Mouse (Mus musculus) ovary, postnatal 14 days (tissue): Measurements from ENCODE around the gene 1190005I06Rik.

Experiments
- DNase-seq: peaks from one replicate; pipeline ENCODE4 v3.0.0; 2022; ENCODE audit warnings: low spot score

Gene 1190005I06Rik

DNA sequence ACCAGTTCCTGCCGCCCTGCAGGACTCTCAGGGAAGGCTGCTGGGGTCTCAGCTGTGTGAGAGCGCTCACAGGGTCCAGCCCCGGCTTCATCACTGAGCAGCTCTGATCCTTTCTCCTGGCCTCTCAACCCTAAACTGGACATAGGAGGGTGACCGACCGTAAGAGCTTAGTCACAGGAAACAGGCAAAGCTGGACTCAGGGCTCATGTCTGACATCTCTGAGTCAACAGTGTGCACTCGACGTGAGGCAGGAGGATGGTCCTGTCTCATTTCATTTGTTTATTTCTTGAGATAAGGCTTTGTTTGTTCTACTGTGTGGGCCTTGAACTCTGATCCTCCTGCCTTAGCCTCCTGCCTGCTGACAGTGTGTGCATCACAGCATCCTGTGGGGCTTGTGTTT is 27.0 kb downstream of the 1190005I06Rik start:
- DNase-seq, result no peak

DNA sequence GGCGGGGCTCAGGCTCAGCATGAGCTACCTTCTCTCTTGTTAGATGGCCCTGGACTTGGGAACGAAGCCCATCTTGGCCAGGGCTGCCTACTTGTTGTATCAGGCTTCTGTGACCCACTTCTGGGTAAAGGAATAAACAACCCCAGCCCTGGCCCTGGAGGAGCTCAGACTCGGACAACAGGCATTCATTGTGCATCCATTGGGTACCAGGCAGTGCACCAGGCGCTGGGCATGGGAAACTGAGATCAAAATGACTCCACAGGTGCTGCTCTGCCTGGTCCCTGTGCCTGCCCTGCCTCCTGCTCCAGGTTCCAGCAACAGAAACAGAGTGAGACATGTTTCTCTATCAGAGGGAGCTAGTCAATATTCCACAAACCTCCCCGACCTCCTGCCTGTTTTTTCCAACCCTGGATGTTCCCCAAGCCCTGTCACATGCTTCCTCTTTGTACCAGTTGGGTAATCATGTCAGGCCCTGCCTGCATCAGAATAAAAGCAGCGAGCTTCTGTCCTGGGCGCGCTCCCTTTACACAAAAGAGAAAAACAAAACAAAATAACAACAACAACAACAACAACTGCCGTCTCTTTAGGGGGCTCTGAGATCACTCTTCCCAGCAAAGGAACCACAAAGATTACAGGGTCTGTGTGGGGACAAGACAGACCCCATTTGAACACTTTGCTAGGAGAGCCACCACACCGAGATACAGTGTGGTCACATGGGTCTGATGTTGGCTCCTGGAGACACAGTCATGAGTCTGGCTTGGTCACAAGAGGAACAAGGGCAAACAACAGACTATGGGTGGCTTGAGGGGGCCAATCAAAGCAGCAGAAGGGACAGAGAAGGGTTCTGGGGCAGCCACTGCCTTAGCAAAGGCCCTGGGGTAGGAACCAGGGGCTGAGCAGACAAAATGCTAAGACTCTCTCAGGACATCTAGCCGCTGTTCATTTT is 27.9 kb downstream of the 1190005I06Rik start:
- no peak for DNase-seq

DNA sequence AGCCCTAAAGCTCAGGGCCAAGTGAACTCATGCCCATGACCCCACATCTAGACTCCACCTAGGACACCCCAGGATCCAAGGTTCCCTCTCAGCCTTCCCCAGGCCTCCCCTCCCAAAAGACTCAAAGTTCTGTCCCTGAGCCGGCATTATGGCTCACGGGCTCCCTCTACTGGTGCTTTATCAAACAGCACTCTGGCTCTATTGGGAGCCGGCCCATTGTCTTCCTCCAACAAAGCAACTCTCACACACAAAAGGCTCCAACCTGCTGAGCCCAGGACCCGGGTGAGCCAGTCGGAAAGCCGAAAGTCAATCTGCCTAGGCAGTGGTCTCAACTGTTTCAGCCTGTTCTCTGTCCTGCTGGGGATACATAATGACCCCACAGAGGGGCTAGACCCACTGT is 29.3 kb downstream of the 1190005I06Rik start:
- peak; percentile 77 for DNase-seq

DNA sequence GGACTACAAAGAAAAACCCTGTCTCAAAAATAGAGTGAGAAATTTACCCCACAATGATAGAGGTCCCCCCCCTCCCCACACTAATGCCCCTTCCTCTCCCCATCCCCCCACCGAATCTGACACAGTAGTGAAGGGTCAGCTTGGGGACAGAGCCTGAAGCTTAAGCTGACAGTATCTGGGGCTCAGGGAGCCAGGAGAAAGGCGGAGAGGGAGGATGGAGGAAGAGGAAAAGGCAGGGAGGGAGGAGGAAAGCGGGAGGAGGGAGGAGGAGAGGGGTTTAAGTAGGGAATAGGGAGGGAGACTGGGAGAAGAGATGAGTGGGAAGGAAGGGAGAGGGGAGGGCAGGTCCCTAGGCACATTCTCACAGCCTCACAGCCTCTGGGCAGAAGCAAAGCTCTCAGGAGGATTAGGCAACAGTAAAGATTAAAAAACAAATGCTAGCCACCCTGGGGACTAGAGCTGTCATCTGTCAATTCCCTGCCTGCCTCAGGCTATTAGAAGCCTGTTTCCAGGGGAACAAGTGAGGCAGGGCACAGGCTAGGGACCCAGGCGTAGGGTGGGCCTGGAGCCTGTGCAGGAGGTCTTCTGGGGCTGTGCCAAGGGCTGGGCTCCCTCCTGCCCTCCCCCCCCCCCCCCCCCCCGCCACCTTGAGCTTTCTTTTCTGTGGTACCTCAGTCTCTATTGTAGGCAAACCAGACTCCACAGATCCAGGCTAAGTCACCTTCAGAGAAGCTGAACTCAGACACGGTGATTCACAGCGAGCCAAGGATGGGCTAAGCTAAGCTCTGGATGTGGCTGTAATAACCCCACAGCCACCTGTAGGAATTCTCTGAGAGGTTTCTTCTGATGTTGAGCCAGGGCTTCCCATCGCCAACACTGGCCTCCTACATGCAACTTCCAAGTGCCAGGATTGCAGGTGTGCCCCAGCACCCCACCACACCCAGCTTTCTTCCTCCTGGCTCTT is 30.5 kb downstream of the 1190005I06Rik start:
- DNase-seq, result no peak

DNA sequence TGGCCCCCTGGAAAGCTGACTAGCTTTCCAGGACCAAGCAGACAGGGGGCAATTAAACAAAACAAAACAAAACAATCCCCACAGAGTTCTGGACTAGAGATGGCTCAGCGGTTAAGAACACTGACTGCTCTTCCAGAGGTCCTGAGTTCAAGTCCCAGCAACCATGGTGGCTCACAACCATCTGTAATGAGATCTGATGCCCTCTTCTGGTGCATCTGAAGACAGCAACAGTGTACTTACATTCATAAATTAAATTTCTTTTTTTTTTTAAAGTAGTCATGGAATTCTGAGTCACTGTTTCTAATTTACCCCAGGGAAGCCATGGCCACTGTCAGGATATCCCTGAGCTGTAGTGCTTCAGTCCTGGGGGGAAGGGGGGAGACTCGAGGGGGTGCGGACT is 32.9 kb downstream of the 1190005I06Rik start:
- no peak for DNase-seq

DNA sequence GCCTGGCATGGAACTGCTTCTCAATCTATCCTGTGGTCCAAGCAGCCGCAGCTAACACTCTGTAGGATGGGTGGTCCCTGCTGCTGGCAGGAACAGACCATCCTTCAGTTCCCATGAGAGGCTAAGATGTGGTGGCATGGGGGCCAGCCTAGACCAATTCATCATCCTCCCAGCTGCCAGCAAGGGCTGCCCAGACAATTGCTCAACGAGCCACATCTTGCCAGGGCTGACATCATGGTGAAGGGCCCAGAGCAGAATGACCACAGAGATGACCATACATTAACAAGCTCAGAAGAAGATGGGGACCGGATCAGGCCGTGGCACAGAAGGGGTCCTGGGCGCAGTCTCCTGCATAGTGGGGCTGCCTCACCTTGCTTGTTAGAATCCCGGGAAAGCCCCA is 36.6 kb downstream of the 1190005I06Rik start:
- no peak for DNase-seq

DNA sequence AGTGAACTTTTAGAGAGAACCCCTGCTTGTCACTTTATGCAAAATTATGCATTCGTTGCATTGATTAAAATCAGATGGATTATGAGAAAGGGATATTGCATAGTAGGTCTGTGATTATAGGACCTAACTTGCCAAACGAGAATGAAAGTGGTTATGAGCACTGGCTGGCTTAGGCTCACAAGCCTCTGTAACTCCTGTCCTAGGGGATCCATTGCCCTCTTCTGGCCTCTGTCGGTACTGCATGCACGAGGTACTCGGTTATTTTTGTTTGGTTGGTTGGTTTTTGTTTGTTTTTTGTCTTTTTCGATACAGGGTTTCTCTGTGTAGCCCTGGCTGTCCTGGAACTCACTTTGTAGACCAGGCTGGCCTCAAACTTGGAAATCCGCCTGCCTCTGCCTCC is 39.5 kb downstream of the 1190005I06Rik start:
- DNase-seq, result peak; percentile 74

DNA sequence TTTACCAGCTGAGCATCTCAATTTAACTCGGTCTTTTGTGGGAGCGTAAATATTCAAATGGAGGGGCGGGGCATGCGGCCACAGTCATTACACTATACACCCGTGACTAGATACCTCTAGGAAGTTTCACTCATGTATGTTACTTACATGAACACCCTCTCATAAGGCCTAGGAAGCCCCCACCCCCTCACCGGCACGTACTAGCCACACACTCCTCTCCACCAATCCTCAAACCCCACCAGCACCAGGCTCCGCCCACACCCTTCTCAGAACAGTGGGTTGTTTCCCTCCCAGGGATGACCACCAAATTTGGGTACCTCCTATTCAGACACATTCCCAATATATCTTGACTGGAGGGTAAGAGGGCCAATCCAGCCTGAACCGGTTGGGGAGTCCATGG is 40.0 kb downstream of the 1190005I06Rik start:
- DNase-seq, result no peak

DNA sequence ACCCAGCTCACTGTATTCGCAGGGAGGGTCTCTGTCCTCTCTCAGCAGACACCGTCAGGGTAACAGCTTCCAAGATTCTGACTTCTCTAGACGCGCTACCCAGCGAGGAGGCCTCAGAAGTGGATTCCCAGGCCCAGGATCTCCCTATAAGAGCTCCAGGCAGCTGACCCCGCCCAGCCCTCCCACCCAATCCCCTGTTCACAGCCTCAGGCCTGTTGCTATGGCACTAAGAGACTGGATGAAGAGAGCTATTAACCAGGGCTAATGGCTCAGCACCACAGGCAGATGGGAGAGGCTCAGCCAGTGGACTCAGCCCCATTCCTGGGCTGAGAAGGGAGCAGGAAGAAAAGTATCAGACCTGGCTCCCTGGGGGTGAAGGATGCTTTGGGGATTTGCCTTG is 44.8 kb downstream of the 1190005I06Rik start:
- DNase-seq, result no peak

DNA sequence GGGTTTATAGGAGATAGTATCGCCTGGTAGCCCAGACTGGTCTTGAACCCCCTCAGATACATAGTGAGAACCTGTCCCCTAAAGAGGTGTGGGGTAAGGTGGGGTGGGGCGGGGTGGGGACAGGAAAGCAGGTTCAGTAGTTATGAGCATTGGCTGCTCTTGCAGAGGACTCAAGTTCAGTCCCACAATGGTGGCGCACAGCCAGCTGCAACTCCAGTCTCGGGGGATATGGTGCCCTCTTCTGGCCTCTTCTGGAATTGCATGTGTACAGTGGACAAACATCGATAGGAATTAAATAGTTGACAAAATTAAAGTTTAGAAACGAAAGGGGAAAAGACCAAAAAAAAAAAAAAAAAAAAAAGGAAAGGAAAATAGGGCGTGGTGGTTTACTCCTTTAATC is 47.9 kb downstream of the 1190005I06Rik start:
- peak; percentile 83 for DNase-seq

DNA sequence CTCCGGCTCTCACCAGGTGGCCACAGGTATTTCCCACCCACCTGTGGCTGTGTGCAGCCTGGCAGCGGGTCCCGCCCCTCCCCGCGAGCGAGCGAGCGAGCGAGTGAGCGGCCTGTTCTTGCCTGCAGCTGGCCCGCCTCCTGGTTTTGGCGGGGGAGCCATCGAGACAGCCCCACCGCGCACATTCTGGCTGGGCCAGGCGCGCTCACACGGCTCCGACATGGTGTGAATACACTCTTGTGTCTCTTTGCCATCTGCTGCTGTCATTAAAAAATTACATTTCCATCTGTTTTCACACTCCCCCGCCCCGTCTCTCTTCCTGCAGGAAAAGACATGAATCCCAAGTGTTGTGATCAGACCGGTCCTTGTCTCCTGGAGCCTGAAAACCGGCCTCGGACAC is 48.9 kb downstream of the 1190005I06Rik start:
- no peak for DNase-seq

DNA sequence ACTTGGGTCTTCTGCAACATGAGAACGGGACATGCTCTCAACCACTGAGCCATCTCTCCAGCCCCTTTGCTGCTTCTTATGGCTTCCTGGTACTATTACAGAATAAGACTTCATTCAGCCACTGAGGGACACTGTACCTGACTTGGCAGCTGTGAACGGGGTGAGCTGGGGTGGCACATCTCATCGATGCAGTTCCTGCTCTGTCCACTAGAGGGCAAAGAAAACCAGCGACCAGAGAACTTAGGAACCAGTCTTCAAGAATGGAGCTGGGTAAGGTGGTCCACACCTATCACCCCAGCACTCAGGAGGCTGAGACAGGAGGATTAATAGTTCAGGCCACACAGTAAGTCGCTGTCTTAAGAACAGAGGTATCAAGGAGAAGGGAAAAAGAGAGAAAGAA is 51.5 kb downstream of the 1190005I06Rik start:
- DNase-seq, result peak; percentile 47

DNA sequence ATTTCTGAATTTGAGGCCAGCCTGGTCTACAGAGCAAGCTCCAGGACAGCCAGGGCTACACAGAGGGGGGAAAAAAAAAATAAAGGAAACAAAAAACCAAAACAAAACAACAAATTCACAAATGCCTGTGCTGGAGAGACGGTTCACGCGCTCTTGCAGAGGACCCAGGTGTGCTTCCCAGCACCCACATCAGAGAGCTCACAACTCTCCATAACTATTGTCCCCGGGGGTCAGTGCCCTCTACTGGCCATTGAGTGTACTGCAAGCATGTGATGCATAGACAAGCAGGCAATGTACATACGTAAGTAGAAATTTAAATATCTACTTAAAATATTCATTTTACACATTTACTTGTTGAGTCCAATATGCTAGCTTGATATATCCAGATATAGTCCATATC is 52.9 kb downstream of the 1190005I06Rik start:
- DNase-seq, result no peak

DNA sequence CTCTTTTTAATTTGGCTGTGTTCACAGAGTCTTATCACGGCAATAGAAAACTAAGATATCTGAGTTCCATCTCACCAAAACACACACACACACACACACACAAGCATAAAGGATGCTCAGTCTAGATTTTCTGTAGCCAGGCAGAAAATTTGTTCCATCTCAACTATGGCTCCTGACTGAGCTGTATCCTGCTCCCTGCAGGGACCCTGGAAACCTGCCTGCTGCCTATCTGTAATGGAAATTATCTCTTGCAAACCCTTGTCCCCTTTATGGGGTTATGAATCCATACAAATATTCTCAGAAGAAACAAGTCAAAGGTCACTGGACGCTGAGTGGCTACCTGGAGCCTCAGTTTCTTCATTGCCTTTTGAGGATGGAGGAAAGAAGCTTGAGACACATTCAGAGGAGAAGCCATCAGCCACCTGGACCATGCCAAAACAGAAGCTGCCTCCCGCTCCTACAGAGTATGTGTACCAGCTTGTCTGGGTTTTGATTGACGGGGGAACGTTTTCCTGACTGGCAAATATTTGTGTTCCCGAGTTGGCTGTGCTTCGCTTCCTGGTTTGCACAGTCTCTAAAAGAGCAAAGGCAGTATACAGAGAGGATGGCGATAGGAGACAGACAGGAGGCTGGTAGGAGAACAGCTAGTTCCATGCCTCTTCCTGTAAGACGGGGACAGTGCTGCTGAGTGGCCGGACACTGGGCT is 55.7 kb downstream of the 1190005I06Rik start:
- no peak for DNase-seq

DNA sequence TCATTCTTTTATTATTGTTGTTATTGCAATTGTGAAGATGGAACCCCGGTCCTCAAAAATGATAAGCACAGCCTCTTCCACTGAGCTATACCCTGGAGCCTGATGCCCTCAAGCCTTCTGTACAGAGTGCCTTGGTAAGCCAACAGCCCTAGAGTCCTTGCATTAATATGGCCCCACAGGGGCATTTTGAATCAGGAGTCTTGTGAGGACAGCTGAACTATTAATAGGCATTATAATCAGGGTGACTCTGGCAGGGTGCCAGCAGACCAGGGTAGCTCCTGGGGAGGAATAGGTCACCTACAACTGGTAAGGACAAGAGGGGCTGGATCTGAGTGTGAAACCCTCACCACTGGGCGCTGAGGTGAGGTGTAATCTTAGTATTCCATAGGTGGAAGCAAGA is 57.5 kb downstream of the 1190005I06Rik start:
- no peak for DNase-seq

DNA sequence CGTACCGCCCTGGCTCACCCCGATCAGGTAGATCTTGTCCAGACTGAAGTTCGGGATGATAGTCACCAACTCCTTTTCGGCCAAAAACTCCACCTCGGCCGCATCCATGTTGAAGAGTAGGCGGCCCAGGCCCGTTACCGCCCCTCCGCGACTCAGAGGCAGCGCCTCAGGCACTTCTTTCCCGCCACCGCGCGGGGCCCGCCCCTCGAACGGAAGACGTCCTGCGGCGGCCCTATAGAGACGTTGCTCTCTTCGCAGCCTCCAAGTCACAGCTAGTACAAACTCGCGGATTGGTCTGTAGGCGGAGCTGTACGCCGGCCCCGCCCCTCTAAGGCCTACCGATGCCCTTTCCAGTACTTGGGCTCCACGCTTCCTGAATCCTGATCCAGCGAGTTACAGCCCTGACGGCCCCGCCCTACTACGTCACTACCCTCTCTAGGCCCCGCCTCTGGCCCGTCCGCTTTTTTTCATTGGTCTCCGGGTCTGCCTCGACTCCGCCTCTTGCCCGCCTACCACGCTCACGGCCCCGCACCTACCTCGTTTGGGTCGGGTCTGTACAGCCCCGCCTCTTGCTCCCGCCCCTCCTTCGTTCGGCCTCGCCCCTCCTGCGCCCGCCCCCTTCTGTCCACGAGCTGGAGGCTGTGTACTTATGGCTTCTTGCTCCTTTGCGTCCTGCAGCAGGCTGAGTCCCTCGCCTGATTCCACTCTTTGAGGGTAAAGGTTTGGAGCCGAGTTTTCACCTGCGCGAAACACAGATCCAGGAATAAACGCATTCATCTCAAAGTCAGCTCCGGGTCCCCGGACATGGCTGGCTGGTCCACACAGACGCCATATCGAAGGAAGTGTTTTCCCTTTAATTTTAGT is 58.3 kb downstream of the 1190005I06Rik start, which contains the start of gene Gins2:
Gins2 (minus strand) TSS at position 397 of the 864 bp plus-strand sequence.
- peak; percentile 97 for DNase-seq

DNA sequence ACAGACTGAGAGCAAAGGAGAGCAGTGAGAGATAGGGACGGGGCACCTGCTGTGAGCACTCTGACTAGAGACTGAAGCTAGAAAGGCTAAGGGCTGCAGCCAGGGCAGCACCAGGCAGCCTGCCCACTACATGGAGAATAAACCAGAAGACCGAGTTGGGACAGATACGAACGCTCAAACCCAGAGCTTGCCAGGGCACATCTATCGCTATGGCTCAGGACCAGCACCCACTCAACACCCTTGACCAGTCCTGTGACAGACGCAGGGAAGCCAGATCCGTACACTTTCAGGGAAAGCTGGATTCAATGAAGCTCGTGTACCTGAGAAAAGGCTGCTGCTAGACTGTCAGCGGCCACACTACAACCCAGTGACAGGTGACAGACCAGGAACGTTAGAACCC is 61.9 kb downstream of the 1190005I06Rik start:
- DNase-seq, result no peak

DNA sequence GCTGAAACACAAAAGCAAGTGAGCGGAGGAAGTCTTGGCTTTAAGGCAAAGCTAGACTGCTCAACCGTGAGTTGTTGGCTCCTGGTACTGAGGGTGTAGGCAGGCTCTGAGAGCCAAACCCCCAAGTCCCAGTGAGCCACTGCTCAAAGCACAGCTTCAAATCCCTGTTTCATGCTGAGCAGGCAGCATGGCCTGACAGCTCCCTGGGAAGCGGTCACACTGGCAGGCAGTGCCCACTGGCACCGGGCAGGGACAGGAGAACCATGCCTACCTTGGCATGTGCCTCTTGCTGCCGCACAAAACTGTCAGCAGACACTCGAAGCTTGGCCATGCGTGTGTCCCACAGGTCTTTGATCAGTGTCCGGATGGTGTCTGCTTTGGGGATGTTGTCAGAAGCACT is 65.6 kb downstream of the 1190005I06Rik start:
- DNase-seq, result no peak

DNA sequence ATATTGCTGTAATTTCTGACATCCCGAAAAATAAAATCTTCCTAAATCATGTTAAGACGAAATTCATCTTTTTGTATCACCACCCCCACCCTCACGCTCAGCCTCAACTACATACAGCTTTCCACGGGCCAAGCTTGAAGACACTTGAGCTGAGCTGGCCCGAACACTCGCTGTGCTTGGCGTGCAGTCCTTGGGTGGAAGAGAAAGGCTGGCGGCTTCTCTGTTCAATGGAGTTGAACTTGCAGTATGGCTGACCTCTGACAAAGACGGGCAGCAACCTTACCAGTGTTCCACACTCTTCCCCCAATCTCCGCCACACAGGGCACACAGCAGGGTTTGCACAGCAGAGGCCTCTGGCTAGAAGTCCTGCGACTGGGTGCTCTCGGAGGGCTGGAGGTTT is 66.1 kb downstream of the 1190005I06Rik start:
- DNase-seq, result no peak

DNA sequence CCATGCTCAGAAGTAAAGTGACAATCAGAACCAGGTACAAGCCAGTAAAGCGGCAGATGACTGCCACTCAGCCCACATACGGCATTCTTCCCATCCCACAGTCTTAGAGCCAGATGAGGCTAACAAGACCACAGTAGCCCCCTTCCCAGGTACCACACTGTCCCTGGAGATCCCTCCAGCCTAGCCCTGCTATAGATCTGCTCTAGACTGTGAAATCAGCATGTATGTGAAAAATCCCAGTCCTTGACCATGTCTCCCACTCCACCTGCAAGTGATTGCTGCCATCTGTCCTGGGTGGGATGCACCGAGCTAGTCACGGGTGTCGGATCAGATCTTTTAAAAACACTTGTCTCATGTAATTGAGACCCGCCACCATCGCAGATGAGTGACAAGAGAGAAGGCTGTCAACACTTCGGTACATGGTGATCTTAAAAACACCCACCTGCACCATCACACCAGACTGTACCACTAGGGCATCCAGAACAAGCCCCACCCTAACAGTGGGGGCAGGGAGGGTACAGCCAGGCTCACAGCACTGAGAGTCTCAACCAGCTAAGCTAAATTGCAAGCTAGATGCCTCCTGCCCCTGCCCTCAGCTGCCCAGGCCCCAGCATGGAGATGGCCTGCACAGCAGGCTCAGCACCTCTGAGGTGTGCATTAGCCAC is 67.0 kb downstream of the 1190005I06Rik start:
- DNase-seq, result no peak

DNA sequence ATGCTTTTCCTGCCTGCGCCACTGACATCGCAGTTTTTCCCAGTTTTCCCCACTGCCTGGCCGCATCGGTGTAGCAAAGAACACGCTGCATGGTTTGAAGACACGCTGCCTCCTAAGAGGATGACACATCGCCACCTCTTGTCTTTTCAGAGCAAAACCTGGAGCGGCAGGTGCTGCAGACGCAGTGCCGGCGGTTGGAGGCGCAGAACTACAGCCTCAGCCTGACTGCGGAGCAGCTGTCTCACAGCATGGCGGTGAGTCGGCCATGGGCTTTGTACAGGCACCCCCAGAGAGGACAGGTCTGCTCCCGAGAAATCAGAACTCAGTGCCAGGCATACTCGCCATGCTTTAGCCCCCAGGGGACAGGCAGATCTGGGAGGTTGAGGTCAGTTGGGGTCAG is 69.6 kb downstream of the 1190005I06Rik start:
- DNase-seq, result no peak
